In the genomic region with DNA sequence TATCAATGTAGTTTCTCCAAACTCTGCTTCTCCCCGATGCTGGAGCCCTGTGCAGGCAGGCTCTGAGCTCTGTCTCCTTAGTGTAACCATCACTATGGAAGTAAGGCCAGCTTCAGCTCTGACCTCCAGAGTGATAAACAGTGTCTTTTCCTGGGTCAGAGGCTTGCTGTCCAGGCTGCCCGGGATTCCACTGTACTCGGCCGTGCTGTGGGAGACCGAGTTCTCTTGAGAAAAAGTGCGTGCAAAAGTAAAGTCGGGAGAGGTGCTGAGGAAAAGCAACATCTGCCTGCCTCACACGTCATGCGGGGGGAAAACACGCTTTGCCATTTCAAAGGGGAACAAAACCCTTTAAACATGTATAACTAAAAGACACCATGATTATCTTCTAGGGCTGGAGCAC, we compare ENCODE assay signal across 24 mouse cellular contexts.
DNase-seq lines count a peak whose midpoint lies in the region; ATAC-seq and TF ChIP-seq lines count a peak whose summit lies in the region.
"Had no signal": no experiment of that assay in that cellular context is flagged by ENCODE, and none has a peak within 500 bp of the region (broad histone marks: within the 10 kb centered on the region; RNA-seq: fewer than 3 reads in every experiment).

No protein-coding gene starts in this region.

- no peak overlapping the region for H3K9ac ChIP-seq in lung, embryonic 15.5 days
- H3K9ac ChIP-seq in lung, postnatal 0 days (replicated peaks; ENCODE audit: low read depth), result no peak overlapping the region
- H3K9ac ChIP-seq: embryonic facial prominence, embryonic 12.5 days; forebrain, embryonic 13.5 days; forebrain, embryonic 15.5 days had no signal

- WGBS in lung, embryonic 15.5 days, result 42% methylated on average over 10 of the region's 10 CpGs
- WGBS in lung, postnatal 0 days, result 33% methylated on average over 10 of the region's 10 CpGs
- WGBS in lung, adult 2 months, result 48% methylated on average over 10 of the region's 10 CpGs

- no peaks in the 10 kb centered on the region for H3K36me3 ChIP-seq in lung, embryonic 15.5 days
- no peaks in the 10 kb centered on the region for H3K36me3 ChIP-seq in lung, postnatal 0 days (ENCODE audit: insufficient read depth, low read length)
- H3K36me3 ChIP-seq: embryonic facial prominence, embryonic 10.5 days; embryonic facial prominence, embryonic 12.5 days; forebrain, embryonic 15.5 days; G1E had no signal

- no peak overlapping the region for H3K4me3 ChIP-seq in lung, embryonic 15.5 days
- no peak overlapping the region for H3K4me3 ChIP-seq in lung, postnatal 0 days (ENCODE audit: low read depth, low read length)
- H3K4me3 ChIP-seq in lung, adult 2 months (replicated peaks; ENCODE audit: extremely low read depth, low read depth, low read length), result no peak overlapping the region
- H3K4me3 ChIP-seq: embryonic facial prominence, embryonic 10.5 days; embryonic facial prominence, embryonic 12.5 days; forebrain, embryonic 13.5 days; forebrain, embryonic 15.5 days had no signal

- H3K27ac ChIP-seq in lung, embryonic 15.5 days, result no peak overlapping the region
- no peak overlapping the region for H3K27ac ChIP-seq in lung, postnatal 0 days (ENCODE audit: low read length)
- H3K27ac ChIP-seq: embryonic facial prominence, embryonic 10.5 days; embryonic facial prominence, embryonic 12.5 days; forebrain, embryonic 13.5 days; forebrain, embryonic 15.5 days had no signal

- no peak overlapping the region for H3K4me2 ChIP-seq in lung, embryonic 15.5 days
- H3K4me2 ChIP-seq in lung, postnatal 0 days (replicated peaks; ENCODE audit: low read depth, low read length), result no peak overlapping the region
- H3K4me2 ChIP-seq: embryonic facial prominence, embryonic 12.5 days; forebrain, embryonic 13.5 days; forebrain, embryonic 15.5 days had no signal

- ATAC-seq in lung, embryonic 15.5 days (ENCODE audit: borderline replicate concordance, extremely low read depth, low FRiP score, low TSS enrichment), result peak; percentile 55; the same call in 1 of the 2 replicates
- ATAC-seq in lung, postnatal 0 days, result no peak
- ATAC-seq: activated CD4-positive, CD25-positive, alpha-beta regulatory T cell, adult 4 months; CD4-positive, CD25-positive, alpha-beta regulatory T cell, adult 4 months; forebrain, embryonic 13.5 days; forebrain, embryonic 15.5 days; Patski had no signal

- no peak for TF ChIP-seq POLR2A in lung, adult 2 months (IDR thresholded peaks at IDR 0.05; ENCODE audit: borderline replicate concordance, extremely low read depth, low read depth, low read length)

- no peak for TF ChIP-seq EP300 in lung, postnatal 0 days (IDR thresholded peaks at IDR 0.05)

- H3K9me3 ChIP-seq in lung, embryonic 15.5 days, result no peaks in the 10 kb centered on the region
- no peaks in the 10 kb centered on the region for H3K9me3 ChIP-seq in lung, postnatal 0 days (ENCODE audit: low read length)
- H3K9me3 ChIP-seq: embryonic facial prominence, embryonic 10.5 days; embryonic facial prominence, embryonic 12.5 days; forebrain, embryonic 13.5 days; forebrain, embryonic 15.5 days had no signal

- DNase-seq in heart, adult 11 months, result peak; percentile 19
- DNase-seq in heart, postnatal 25 days (ENCODE audit: low spot score), result no peak
- no peak for DNase-seq in lung, postnatal 14 days
- peak; percentile 21 for DNase-seq in lung, postnatal 0 days (ENCODE audit: low spot score)
- no peak for DNase-seq in lung, adult 2 months
- DNase-seq: adrenal gland, adult 8-10 months; adrenal gland, postnatal 14 days; adrenal gland, postnatal 36 days; B cell, adult 2 months; cerebellum, adult 11-12 months; cerebellum, adult 2 months; cerebellum, adult 9-10 months; cerebellum, postnatal 10 days; cerebellum, postnatal 25 days had no signal

- H3K4me1 ChIP-seq in lung, embryonic 15.5 days, result 0 out of 2 replicates have a peak, but pooled peaks cover 8% of the 10 kb centered on the region
- H3K4me1 ChIP-seq in lung, postnatal 0 days (ENCODE audit: insufficient read depth, low read depth, low read length), result no peaks in the 10 kb centered on the region
- H3K4me1 ChIP-seq in lung, adult 2 months (ENCODE audit: control insufficient read depth, insufficient read depth, low read length), result no peaks in the 10 kb centered on the region
- H3K4me1 ChIP-seq: embryonic facial prominence, embryonic 10.5 days; embryonic facial prominence, embryonic 12.5 days; forebrain, embryonic 13.5 days; forebrain, embryonic 15.5 days had no signal

- intact Hi-C loops in heart, postnatal 25 days (cut with DNase I), result no loop called here

- no peaks in the 10 kb centered on the region for H3K27me3 ChIP-seq in lung, embryonic 15.5 days
- H3K27me3 ChIP-seq in lung, postnatal 0 days (replicated peaks; ENCODE audit: insufficient read depth, low read length), result no peaks in the 10 kb centered on the region
- H3K27me3 ChIP-seq: CH12.LX; embryonic facial prominence, embryonic 12.5 days; forebrain, embryonic 13.5 days; forebrain, embryonic 15.5 days; Patski had no signal

- no peak for TF ChIP-seq CTCF in lung, postnatal 0 days (IDR thresholded peaks at IDR 0.05)
- no peak for TF ChIP-seq CTCF in lung, adult 2 months (IDR thresholded peaks at IDR 0.05; ENCODE audit: insufficient read depth, low read length)

Comparison
In these comparisons a context has a peak if more than half of its experiments do, and no peak if none do; other contexts are left out.
1. DNase-seq: peak in heart, adult 11 months (single experiment) and lung, postnatal 0 days (single experiment); none in heart, postnatal 25 days (single experiment), lung, postnatal 14 days (single experiment) and lung, adult 2 months (single experiment).